Mouse (Mus musculus) gastrocnemius, postnatal 10 days (tissue): Measurements from ENCODE around the gene 1700025G04Rik. TPM values are rescaled to one million over a fixed set of nuclear protein-coding genes. Genes with fewer than 3 reads are reported as not detected.

Experiments
- DNase-seq: peaks from one replicate; pipeline ENCODE4 v3.0.0; 2021; ENCODE audit warnings: mixed read lengths
- total RNA-seq, 2 experiments: library from RNA; stranded (reverse); gene quantifications; 2 replicates each; pipeline ENCODE4 v1.2.3; 2021

The 1700025G04Rik gene
- total RNA-seq, 2 experiments from 2014 or later = 80.5 to 80.9 TPM

DNA sequence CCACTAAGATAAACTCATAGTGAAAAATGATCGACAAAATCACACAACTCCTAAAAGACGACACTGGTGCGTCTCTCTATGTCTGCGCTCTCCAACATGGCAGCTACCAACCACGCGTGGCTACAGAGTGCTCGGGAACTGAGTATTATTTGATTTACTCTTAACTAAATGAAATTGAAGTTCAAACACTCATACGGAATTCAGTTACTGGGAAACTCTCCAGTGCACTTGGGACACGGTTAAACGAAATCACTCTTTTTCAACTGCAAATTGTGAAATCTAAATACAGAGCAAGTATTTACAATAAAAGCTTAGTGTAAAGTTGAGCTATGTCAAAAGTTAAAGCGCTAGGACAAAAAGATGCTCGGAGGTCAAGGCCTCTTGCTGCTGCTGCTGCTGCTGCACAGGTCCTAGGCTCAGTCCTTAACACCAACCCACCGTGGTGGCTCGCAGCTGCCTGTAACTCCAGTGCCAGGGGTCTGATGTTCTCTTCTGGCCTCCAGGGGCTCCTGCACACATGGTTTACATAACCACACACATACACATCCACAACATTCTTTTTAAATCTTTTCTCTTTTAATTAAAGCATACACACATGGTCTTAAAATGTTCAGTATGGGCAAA, 13.6 kb downstream of the 1700025G04Rik start:
- no peak for DNase-seq

DNA sequence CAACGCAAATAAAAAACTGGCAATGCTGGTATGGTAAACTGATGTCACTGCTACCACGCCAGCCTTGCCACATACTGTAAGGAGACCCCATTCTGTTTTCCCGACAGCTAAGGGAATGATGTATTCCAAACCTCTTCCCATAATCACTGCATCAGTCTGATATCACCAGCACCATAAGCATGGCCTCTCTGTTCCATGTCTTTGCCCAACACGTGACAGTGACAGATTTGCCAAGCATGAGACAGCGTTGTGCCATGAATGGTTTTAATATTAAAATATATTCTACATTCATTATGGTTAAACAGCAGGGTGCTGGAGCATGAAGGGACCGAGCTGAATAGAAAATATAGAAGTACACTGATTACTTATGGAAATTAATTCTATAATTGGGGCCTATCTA, 14.2 kb downstream of the 1700025G04Rik start:
- no peak for DNase-seq

DNA sequence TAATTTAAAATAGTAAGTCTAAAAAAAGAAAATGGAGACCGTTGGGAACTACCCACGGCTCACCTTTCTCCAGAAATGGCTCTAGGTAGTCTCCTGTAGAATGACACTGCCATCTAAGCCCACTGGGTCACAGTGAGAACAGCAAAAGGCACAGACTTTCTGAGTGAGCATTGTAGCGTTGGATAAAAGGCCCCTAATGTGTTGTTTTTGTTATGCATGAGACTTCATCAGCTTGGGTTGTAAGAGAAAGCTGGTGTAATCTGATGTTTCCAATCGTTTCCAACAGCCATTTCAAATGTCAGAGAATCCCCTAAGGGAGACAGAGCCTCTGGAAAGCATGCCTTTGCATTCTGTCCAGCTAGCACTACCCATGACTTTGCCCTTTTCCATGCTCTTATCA, 19.5 kb downstream of the 1700025G04Rik start:
- no peak for DNase-seq

DNA sequence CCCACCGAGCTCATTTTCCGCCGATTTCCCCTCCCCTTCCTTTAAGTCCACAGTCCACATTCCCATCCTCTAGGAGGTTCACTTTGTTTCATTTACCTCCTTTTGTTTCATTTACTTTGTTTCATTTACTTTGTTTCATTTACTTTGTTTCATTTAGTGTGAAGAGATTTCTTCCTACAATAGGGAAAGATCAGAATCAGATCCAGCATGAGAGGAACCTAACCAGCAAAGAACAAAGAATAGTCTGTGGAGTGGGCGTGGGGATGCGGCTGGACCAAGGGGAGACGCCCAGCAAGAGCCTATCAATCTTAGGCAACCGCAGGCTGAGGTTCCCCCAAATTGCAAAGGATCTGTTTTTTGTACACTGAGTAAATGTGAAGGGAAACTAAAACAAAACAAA, 20.2 kb downstream of the 1700025G04Rik start:
- DNase-seq = no peak

DNA sequence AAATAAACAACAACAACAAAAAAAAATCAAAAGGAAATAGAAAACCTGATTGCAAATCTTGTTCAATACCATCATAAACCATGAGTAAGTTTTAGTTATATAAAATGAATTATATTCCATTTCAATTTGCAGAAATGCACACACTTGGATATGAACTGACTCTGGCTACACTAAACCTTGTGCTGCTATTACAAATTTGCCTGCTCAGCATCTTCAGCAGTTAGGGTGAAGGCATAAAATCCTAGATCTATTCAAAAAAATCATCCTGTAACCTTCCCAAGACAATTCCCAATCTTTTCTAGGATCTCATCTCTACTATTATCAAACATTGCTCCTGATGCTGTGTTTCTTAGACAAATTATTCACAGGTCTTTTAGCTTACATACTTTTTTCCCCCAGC, 22.0 kb downstream of the 1700025G04Rik start:
- no peak for DNase-seq

DNA sequence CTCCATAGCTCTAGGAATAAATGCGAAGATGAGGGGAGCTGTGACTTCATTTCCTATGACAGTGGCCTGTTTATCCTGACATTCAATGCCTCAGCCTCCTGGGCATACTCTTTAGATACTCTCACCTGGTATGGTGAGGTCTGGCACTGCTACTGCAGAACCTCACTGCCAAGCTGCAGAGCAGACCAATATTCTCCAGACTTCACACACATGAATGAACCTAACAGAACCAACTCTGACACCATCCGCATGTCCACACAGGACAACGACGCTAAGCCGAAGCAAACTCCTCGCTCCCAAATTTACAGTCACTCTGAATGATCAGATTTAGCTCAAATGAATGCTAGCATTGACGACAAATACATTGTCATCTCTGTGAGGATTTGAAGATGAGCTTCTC, 24.4 kb downstream of the 1700025G04Rik start:
- DNase-seq = no peak

DNA sequence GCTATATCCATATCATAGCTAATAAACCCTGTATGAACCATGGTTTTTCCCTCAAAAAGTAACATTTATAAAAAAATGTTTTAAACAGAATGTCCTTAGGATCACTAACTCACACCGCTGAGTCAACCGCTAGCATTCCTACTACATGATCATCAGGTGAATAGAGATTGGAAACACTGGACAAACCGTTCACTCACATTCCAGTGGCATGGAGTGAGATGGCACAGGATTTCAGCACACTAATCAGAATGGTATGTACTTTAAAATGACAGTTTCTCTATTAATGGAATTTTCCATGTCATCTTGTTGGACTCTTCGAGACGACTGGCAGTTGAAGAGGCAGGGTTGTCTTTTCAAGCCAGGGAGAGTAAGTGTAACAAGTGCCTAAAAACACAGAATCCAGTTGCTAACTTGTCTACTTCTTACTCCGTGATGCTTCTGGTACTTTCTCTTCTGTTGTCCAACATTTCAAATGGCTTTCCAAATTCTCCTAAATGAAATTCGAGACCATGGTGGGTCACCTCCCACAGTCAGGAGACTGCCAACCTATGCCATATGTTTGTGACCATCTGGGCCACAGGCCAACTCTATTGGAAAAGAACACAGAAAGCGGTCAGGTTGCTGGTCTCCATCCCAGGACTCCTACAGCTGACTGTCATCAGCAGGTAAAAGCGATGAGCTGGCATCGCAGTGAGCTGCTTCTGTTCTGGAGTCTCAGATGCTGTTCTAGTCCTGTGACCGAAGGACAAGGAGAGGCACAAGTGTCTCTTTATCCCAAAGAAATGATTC, 26.4 kb downstream of the 1700025G04Rik start:
- DNase-seq = no peak

DNA sequence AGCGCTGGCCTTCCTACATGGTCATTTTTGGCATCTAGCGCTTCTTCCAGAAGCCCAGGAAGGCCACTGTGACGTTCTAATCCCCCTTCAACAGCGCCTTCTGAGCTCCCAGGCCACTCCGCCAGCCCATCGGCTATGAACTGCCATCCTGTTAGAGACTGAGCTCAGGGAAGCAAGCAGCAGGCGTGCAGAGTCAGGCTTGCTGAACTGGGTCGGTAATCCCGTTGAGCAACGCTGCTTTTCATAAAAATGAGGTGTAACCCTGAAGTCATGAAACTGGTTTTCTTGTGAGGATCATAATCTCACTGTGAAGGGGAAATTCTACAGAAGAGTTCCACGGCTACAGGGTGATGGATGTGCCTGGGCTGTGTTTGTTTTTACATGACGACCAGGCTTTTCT, 28.2 kb downstream of the 1700025G04Rik start:
- DNase-seq = no peak

DNA sequence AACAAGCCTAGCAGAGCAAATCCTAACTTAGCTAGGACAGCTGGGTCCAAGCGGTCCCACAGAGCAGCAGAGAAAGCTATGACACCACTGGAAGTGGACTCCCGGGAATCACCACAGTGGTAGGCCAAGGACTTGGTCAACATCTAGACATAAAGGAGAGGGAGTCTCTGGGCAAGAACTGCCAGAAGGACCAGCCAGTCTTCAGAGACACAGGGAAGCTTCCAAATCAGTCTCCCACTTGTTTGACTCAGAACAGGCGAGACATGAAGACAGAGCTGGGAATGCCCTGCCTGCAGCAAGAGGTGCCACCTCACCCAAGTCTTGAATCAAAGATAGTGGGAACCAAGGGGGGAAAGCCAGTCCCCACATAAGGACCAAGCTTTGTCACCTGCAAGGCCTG, 29.7 kb downstream of the 1700025G04Rik start:
- DNase-seq = no peak

DNA sequence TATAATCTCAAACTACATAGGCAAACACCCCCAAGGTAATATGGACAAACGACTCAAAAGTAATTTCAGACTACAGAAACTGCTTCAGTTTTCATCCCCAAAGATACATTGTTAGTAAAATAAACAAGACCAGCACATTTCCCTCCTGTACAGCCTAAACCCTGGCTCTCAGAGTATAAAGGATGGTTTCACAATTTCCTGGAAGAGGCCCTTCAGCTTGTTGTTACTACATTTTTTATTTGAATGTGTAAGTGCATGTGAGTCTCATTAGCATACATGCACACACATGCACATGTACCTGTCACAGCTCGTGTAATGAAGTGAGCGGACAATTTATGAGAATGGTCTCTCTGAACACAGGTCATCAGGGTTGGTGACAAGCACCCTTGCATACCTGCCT, 31.1 kb downstream of the 1700025G04Rik start:
- no peak for DNase-seq

DNA sequence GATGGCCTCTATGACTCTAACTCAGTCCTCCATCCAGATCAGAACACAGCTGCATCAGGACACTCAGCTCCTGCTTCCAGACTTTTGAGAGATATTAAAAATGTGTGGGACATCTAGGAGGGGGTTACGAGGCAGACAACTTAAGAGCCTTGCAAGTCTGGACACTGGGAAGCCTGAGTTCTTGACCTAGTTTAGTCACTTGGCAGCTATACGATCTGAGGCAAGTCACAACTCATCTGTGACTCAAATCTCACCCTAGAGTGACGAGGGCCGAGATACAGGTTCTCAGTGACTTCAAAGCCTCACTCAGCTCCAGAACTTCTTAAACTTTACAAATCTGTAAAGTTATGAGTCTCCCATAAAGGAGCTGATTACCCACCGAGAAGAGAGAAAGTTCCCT, 36.8 kb downstream of the 1700025G04Rik start:
- DNase-seq = no peak

DNA sequence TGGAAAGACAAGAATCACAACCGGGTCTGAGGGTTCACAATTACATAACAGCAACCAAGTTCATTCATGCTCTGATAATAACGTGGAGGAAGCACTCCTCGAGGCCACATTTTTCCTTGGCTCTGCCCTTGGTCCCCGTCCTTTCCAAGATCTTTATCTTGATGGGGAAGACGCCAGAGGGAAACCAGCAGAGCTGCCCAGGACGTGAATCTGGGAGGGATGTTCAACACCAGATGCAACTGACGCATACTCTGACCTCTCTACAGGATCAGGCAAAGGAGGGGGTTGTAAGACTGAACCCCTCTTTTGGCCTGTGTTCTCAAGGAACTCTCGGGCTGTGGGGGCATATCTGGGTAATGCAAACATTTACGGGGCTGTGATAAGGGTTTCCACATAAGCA, 38.1 kb downstream of the 1700025G04Rik start:
- DNase-seq = no peak

DNA sequence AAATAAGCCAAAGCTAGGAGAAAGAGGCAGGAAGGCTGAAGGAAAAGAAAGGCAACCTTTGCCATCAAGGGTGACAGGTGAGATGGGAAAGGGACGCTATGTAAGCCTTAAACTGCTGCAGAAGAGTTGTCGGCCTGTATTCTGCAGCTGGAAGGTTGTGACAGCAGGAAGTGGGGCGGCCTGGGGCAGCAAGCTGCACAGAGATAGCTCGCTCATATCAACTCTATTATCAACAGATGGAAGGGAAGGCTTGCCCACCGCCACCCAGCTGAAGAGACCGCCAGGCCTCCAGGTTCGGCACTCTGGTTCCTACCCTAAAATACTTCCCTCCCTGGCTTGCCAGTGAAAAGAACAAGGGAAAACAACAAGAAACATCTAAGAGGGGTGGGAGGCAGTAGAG, 39.9 kb downstream of the 1700025G04Rik start:
- no peak for DNase-seq

DNA sequence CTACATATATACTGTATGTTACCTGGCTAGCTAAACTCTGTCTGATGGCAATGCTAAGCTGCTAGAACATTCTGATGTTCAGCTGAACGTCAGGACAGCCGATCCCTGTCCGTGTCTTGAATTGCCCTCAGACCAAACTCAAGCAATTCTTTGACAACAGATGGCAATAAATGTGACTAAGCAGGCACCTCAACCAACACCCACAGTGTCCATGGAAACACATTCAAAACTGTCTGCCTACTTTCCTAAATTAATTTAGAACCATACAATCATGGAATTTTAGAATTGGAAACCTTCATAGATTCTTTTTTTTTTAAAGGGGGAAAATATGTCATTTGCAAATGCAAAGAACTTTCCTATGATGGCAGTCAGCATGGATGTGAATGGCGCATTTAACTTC, 41.6 kb downstream of the 1700025G04Rik start:
- no peak for DNase-seq

DNA sequence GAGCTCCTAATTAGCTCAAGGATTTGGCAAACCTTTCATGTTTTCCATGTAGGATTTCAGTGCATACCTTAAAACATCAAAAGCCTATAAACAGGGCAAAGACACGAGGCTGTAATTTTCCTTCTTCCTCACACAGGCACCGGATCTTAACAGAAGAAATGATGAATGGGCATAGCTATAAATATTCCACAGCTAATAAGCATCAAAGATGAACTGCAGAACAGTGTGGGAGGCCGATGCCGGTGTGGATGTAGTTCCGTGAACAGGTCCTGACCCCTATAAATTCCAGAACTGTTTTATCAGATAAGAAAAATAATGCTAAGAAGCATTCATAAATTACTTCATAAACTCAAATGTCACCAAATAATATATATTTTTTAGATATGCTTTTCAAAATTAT, 42.5 kb downstream of the 1700025G04Rik start:
- no peak for DNase-seq

DNA sequence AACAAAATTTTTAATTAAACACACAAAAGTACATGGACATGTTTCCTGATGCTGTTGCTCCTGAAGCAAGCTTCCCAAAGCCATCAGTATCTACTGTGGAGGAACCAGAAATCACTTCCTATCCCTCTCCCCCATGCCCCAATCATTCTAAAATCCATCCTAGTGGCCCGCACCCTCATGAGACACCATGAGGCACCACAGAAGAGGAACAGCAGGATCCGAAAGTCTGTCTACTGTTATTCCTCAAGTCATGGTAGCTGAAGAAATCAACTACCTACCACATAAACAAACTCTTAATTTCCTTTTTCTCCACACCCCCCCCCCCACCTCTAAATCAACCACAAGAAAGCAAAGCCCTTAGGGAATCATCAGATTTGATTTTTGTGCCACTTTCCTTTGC, 46.5 kb downstream of the 1700025G04Rik start:
- no peak for DNase-seq

DNA sequence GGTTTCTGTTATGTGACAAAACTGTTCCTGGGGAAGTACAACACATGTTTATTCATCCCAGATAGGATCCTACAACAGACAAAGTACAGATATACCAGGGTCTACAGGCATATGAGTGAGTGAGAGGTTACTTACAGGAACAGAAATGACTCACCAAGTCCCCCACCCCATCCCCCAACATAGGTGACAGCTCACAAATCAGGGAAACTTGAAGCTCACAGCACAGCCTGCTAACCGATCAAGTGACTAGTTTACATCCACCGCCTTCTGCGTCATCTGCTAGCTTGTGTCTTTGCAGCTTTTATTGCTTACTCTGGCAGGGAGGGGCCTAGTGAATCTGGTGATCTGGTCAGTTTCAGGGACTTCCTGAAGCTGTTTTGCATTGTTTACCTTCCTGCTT, 47.5 kb downstream of the 1700025G04Rik start:
- DNase-seq = no peak

DNA sequence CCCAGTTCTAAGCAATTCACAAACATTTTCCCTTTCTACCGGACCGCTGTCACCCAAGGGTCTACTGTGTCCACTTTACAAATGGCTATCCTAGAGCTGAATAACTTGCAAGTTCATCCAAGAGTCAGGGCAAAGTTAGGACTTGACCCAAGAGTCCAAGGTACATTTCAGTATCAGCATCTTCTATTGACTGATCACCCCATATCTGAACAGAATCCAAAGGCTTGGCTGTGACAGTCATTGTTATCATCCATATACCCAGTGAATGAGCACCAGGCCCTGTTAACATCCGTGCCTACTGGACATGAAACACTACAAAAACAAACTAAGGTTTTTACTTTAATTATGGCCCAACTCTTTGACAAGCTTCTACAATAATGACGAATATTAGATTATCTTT, 48.9 kb downstream of the 1700025G04Rik start:
- DNase-seq = no peak

DNA sequence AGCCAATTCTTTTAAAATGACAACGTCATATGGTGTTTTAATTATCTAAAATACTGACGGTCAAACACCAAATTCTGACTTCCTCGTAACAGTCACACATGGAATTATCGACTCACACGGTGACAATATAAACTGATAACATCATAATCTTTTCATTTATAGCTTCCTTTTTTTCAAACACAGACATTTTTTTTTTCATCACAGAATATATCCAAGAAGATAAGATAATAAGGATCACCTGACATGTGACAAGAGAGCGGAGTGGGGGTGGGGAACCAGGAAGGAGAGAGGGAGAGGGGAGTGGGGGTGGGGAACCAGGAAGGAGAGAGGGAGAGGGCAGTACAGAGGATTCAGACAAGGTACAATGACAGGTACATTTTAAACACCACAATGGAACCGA, 49.9 kb downstream of the 1700025G04Rik start:
- DNase-seq = no peak

DNA sequence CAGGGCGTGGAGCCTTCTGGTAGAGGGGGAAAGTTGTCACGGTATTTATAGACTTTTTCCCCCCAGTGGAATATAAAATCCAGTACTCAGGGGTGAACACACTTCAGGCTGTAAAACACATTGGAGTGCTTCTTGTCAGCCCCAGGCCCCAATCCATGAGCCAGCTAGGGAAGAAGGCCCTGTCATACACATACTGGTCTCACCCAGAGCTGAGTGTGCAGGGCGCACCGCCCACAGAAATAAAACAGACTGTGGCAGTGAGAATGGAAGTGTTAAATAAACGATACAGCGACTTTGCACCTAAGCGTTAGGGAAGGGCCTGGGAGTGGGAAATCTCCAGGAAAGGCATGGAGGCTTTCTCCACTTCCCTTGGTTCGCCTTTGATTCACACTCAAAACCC, 50.3 kb downstream of the 1700025G04Rik start:
- DNase-seq = no peak

DNA sequence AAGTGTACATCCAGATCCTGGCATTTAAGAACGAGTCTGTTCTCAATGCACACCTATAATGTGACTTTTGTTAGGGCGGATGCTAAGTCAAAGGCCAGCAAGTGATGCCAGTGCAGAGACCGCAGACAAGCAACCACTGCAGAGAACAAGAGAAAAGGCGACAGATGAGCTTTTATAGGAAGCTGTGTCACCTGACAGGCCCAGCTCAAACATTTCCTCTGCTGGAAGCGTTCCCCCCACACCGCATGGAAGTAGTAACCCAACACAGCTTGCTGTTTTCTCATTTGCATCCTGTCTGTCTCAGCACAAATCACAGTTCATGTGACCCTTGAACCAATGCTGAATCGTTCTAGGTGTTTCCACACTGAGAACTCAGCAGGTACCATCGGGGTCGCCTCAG, 51.8 kb downstream of the 1700025G04Rik start:
- no peak for DNase-seq

DNA sequence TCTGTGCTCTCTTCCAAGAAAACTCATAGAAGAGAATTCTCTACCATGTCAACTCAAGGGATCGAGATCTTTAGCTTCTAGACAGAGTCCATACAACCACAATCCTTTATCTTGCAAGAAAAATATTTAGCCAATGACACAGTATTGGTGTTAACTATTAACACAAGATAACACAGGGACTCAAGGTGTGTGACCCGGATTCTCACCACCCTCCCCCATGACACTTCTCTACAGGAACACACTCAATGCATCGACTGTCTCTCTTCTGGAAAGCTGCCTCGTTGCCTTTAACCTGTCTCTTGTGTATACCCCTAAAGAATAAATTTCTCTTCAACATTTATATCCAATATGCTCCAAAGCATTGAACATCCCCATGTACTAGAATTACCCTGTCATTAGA, 52.3 kb downstream of the 1700025G04Rik start:
- no peak for DNase-seq

DNA sequence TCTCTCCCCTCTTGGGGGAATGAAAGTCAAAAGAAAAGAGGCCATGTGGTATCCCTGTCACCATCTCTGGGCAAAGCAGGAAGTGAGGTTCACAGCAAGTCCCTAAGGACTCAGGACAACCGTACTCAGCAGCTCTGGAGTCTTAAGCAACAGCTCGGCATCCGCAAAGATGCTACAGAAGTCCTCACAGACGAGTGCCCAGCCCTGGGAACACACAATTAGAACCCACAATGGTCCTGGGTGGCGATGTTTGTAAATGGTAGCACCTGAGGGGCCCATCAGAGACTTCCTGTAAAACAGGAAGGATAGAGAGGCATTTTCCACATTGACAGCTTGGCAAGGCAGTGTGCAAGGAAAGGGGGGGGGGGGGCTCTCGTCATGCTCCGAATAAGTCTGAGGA, 55.2 kb downstream of the 1700025G04Rik start:
- no peak for DNase-seq

DNA sequence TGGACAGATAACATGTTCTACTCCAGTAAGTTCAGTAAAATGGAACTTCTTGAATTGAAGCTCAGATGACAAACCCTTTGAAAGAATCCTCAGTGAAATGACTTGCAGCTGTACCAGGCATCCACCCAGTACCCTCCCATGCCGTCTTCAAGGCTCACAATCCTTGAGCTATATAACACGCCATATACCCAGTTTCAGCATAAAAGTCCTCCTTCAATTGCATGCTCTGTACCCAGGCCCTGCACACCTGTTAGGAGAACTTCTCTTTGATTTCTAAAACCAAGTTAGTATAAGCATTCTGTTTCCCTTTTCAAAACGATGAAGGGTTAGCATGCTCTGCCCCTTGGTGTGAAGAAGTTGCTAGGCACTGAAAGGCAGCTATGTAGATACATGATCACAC, 56.2 kb downstream of the 1700025G04Rik start:
- DNase-seq = no peak
